Mouse (Mus musculus) cortical plate, adult 2 months (tissue): ENCODE measurements around the gene Fzd9. TPM values are rescaled to one million over a fixed set of nuclear protein-coding genes. Genes with fewer than 3 reads are reported as not detected.
"Not testable (repeated sequence)": the region's sequence is repeated elsewhere in the genome, so short reads cannot be mapped to it uniquely, and the experiment has no call there.

Source experiments
- H3K27ac ChIP-seq: fragments of 200-500 bp; 2 replicates; pipeline ENCODE4 v1.5.1; 2012; ENCODE audit warnings: low read length, control low read depth, inconsistent platforms; ENCODE audit not compliant: insufficient read depth
- H3K4me1 ChIP-seq: fragments of 200-500 bp; 2 replicates; pipeline ENCODE4 v1.6.1; 2011; ENCODE audit warnings: low read length; ENCODE audit not compliant: control insufficient read depth, insufficient read depth
- H3K4me3 ChIP-seq: fragments of 200-500 bp; 2 replicates; pipeline ENCODE4 v1.5.1; 2011; ENCODE audit warnings: mild to moderate bottlenecking, low read length, control low read depth; ENCODE audit not compliant: insufficient read depth
- CTCF ChIP-seq: fragments of 200-500 bp; IDR thresholded peaks from 2 replicates; pipeline ENCODE4 v1.5.1; 2011; ENCODE audit warnings: mild to moderate bottlenecking, control low read depth, low read length; ENCODE audit not compliant: insufficient read depth; ENCODE audit errors: extremely low read depth
- POLR2A ChIP-seq: fragments of 200-500 bp; IDR thresholded peaks from 2 replicates; pipeline ENCODE4 v1.6.1; 2011; ENCODE audit warnings: mild to moderate bottlenecking, low read length, control low read depth; ENCODE audit not compliant: insufficient read depth; ENCODE audit errors: extremely low read depth
- polyA plus RNA-seq: library from polyadenylated mRNA; depleted of rRNA; stranded (reverse); fragments of >200 nt; gene quantifications from 2 replicates; pipeline ENCODE4 v1.2.3, GENCODE M21; 2012; rRNA removed

Fzd9 gene
- polyA plus RNA-seq, 1 experiment: 5.5 TPM

- TF ChIP-seq CTCF: no peak
- TF ChIP-seq POLR2A: no peak
- H3K27ac ChIP-seq: no peak overlapping the region
Observed at GRCm38 (mm10) chr5:135230186-135230585, 20.8 kb downstream of the Fzd9 start.

GRCm38 (mm10) chr5:135225879-135226278 is 25.2 kb downstream of the Fzd9 start:
- not testable (repeated sequence) for H3K4me1 ChIP-seq, H3K27ac ChIP-seq, H3K4me3 ChIP-seq

More at GRCm38 (mm10) chr5:135230186-135230585, 20.8 kb downstream of the Fzd9 start:
- no peak overlapping the region for H3K4me3 ChIP-seq
- H3K4me1 ChIP-seq: no peaks in the 10 kb centered on the region

GRCm38 (mm10) chr5:135224169-135224568 is 26.9 kb downstream of the Fzd9 start:
- Histone ChIP-seq H3K27ac (no peak overlapping the region), H3K4me1 (no peaks in the 10 kb centered on the region), H3K4me3 (no peak overlapping the region)
- TF ChIP-seq POLR2A (no peak), CTCF (no peak)

- Histone ChIP-seq H3K4me3 (no peak overlapping the region), H3K4me1 (no peaks in the 10 kb centered on the region), H3K27ac (no peak overlapping the region)
- TF ChIP-seq POLR2A: no peak
- TF ChIP-seq CTCF: no peak
Observed at GRCm38 (mm10) chr5:135222066-135222465, 29.0 kb downstream of the Fzd9 start.

GRCm38 (mm10) chr5:135220941-135221340 is 30.1 kb downstream of the Fzd9 start:
- Histone ChIP-seq H3K4me3 (no peak overlapping the region), H3K4me1 (no peaks in the 10 kb centered on the region), H3K27ac (no peak overlapping the region)
- TF ChIP-seq CTCF (no peak), POLR2A (no peak)

GRCm38 (mm10) chr5:135216871-135217270 is 34.2 kb downstream of the Fzd9 start:
- no peak overlapping the region for H3K27ac ChIP-seq
- no peaks in the 10 kb centered on the region for H3K4me1 ChIP-seq
- TF ChIP-seq POLR2A (no peak), CTCF (no peak)
- H3K4me3 ChIP-seq: no peak overlapping the region

GRCm38 (mm10) chr5:135208197-135208596 is 42.8 kb downstream of the Fzd9 start:
- TF ChIP-seq CTCF (no peak), POLR2A (no peak)
- no peak overlapping the region for H3K4me3 ChIP-seq
- no peak overlapping the region for H3K27ac ChIP-seq
- peaks cover 2% of the 10 kb centered on the region for H3K4me1 ChIP-seq

- no peak overlapping the region for H3K27ac ChIP-seq
- TF ChIP-seq CTCF (no peak), POLR2A (no peak)
Observed at GRCm38 (mm10) chr5:135202763-135203162, 48.3 kb downstream of the Fzd9 start.

More at GRCm38 (mm10) chr5:135202763-135203162, 48.3 kb downstream of the Fzd9 start:
- no peak overlapping the region for H3K4me3 ChIP-seq
- peaks cover 2% of the 10 kb centered on the region for H3K4me1 ChIP-seq

Other genes with a start within 250 kb of the Fzd9 start
- 78.3 and 80.1 TPM in 2 replicates for gene Abhd11, start 242.1 kb downstream of the Fzd9 start, polyA plus RNA-seq
- 545 and 568 TPM in 2 replicates for gene Stx1a, start 227.7 kb downstream of the Fzd9 start, polyA plus RNA-seq
- 58.3 and 58.4 TPM in 2 replicates for gene Dnajc30, start 187.0 kb downstream of the Fzd9 start, polyA plus RNA-seq
- gene Bud23, start 186.3 kb downstream of the Fzd9 start, polyA plus RNA-seq: 66.6 and 82.3 TPM in 2 replicates
- 26.6 and 29.4 TPM in 2 replicates for gene Vps37d, start 173.0 kb downstream of the Fzd9 start, polyA plus RNA-seq
- gene Mlxipl, start 161.3 kb downstream of the Fzd9 start, polyA plus RNA-seq: 4.2 and 5.0 TPM in 2 replicates
- gene Tbl2, start 101.6 kb downstream of the Fzd9 start, polyA plus RNA-seq: 11.7 and 11.9 TPM in 2 replicates
- gene Bcl7b, start 82.9 kb downstream of the Fzd9 start, polyA plus RNA-seq: 43.7 and 45.3 TPM in 2 replicates
- gene Baz1b, start 64.0 kb downstream of the Fzd9 start, polyA plus RNA-seq: 58.4 and 61.7 TPM in 2 replicates
- gene Fkbp6, start 98.8 kb upstream of the Fzd9 start, polyA plus RNA-seq: 0.11 and 0.13 TPM in 2 replicates
- gene Trim50, start 102.1 kb upstream of the Fzd9 start, polyA plus RNA-seq: not detected in 2 replicates
- gene Nsun5, start 118.7 kb upstream of the Fzd9 start, polyA plus RNA-seq: 33.6 and 34.4 TPM in 2 replicates
- gene Pom121, start 143.3 kb upstream of the Fzd9 start, polyA plus RNA-seq: 26.6 and 26.9 TPM in 2 replicates